ENCODE assay signal across 9 mouse cellular contexts in the genomic region with DNA sequence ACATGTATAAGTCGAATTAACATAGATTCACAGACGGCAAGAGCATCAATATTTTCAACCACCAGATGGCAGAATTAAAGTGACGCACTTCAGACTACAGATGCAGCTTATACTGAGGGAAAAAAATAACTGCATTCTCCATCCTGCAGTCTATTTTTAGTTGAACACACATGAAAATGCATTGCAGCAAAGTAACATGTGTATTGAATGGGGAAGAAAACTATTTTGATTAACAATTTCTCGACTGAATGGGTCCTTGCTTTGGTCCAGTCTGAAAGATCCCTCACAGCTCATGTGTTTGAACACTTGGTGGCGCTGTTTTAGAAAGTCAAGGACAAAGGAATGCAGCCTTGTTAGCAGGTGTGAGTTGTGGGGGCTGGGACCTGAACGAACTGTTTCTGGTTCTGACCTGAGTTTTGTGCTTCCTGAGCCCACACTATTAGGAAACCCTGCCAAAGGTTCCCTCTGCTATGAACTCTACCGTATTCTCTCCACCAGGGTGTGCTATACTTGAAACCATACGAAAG.
DNase-seq lines count a peak whose midpoint lies in the region; ATAC-seq and TF ChIP-seq lines count a peak whose summit lies in the region.
"Had no signal": no experiment of that assay in that cellular context is flagged by ENCODE, and none has a peak within 500 bp of the region (broad histone marks: within the 10 kb centered on the region; RNA-seq: fewer than 3 reads in every experiment).

No protein-coding gene starts in this region.

- peak; percentile 53 for DNase-seq in adrenal gland, postnatal 10 days
- peak; percentile 79 for DNase-seq in embryonic facial prominence, embryonic 11.5 days (ENCODE audit: low spot score)
- DNase-seq in heart, postnatal 36 days: peak; percentile 21 to 25
- peak; percentile 59 for DNase-seq in layer of hippocampus, adult 11-12 months (ENCODE audit: low spot score)
- DNase-seq in lung, postnatal 0 days (ENCODE audit: low spot score): peak; percentile 83
- peak; percentile 21 for DNase-seq in right cerebral cortex, adult 18-20 months
- no peak for DNase-seq in spleen, postnatal 10 days (ENCODE audit: low spot score in 2 of 2)

- peak; percentile 66 for TF ChIP-seq CTCF in E14TG2a.4 (conservative IDR thresholded peaks at IDR 0.05; ENCODE audit: low read length)
- peak; percentile 75 for TF ChIP-seq CTCF in lung, postnatal 0 days (IDR thresholded peaks at IDR 0.05)

- no peaks in the 10 kb centered on the region for H3K36me3 ChIP-seq in E14TG2a.4 (ENCODE audit: insufficient read depth, low read length)
- H3K36me3 ChIP-seq in embryonic facial prominence, embryonic 11.5 days (replicated peaks; ENCODE audit: control insufficient read depth, insufficient read depth, low read depth, low read length): no peaks in the 10 kb centered on the region
- no peaks in the 10 kb centered on the region for H3K36me3 ChIP-seq in lung, postnatal 0 days (ENCODE audit: insufficient read depth, low read length)
- H3K36me3 ChIP-seq: liver, embryonic 15.5 days had no signal

- no peak for TF ChIP-seq EP300 in lung, postnatal 0 days (IDR thresholded peaks at IDR 0.05)

- no peak overlapping the region for H3K4me2 ChIP-seq in embryonic facial prominence, embryonic 11.5 days (ENCODE audit: low read depth, low read length)
- H3K4me2 ChIP-seq in lung, postnatal 0 days (replicated peaks; ENCODE audit: low read depth, low read length): peak overlapping the region; percentile 27
- H3K4me2 ChIP-seq: liver, embryonic 15.5 days had no signal

- peaks cover 46% of the 10 kb centered on the region for H3K4me1 ChIP-seq in E14TG2a.4 (replicated peaks; ENCODE audit: low read depth, low read length)
- H3K4me1 ChIP-seq in embryonic facial prominence, embryonic 11.5 days (ENCODE audit: control insufficient read depth, insufficient read depth, low read length): no peaks in the 10 kb centered on the region
- no peaks in the 10 kb centered on the region for H3K4me1 ChIP-seq in lung, postnatal 0 days (ENCODE audit: insufficient read depth, low read depth, low read length)
- H3K4me1 ChIP-seq: liver, embryonic 15.5 days had no signal

- H3K9ac ChIP-seq in embryonic facial prominence, embryonic 11.5 days (replicated peaks; ENCODE audit: low read length): no peak overlapping the region
- H3K9ac ChIP-seq in lung, postnatal 0 days (replicated peaks; ENCODE audit: low read depth): no peak overlapping the region
- H3K9ac ChIP-seq: liver, embryonic 15.5 days had no signal

- H3K27ac ChIP-seq in embryonic facial prominence, embryonic 11.5 days (replicated peaks; ENCODE audit: low read depth, low read length): no peak overlapping the region
- H3K27ac ChIP-seq in lung, postnatal 0 days (ENCODE audit: low read length): no peak overlapping the region
- H3K27ac ChIP-seq: liver, embryonic 15.5 days had no signal

- ATAC-seq in embryonic facial prominence, embryonic 11.5 days (replicated peaks; ENCODE audit: insufficient number of reproducible peaks, low FRiP score, low TSS enrichment, low read depth): peak; percentile 84
- ATAC-seq in lung, postnatal 0 days: peak; percentile 85

- no peaks in the 10 kb centered on the region for H3K27me3 ChIP-seq in E14TG2a.4 (ENCODE audit: insufficient read depth, low read length)
- no peaks in the 10 kb centered on the region for H3K27me3 ChIP-seq in embryonic facial prominence, embryonic 11.5 days (ENCODE audit: control insufficient read depth, insufficient read depth, low read length)
- no peaks in the 10 kb centered on the region for H3K27me3 ChIP-seq in lung, postnatal 0 days (replicated peaks; ENCODE audit: insufficient read depth, low read length)
- H3K27me3 ChIP-seq: liver, embryonic 15.5 days had no signal

- no peaks in the 10 kb centered on the region; the same call in 1 of the 2 replicates for H3K9me3 ChIP-seq in E14TG2a.4 (ENCODE audit: low read length)
- no peaks in the 10 kb centered on the region for H3K9me3 ChIP-seq in embryonic facial prominence, embryonic 11.5 days (replicated peaks; ENCODE audit: control insufficient read depth, low read length)
- no peaks in the 10 kb centered on the region for H3K9me3 ChIP-seq in lung, postnatal 0 days (ENCODE audit: low read length)
- H3K9me3 ChIP-seq: liver, embryonic 15.5 days had no signal

- WGBS in embryonic facial prominence, embryonic 11.5 days: 42% methylated on average over 8 of the region's 8 CpGs
- WGBS in lung, postnatal 0 days: 21% methylated on average over 8 of the region's 8 CpGs

- H3K4me3 ChIP-seq in E14TG2a.4 (replicated peaks; ENCODE audit: low read length): no peak overlapping the region
- no peak overlapping the region for H3K4me3 ChIP-seq in embryonic facial prominence, embryonic 11.5 days (ENCODE audit: low read depth, low read length)
- no peak overlapping the region for H3K4me3 ChIP-seq in lung, postnatal 0 days (ENCODE audit: low read depth, low read length)
- H3K4me3 ChIP-seq: liver, embryonic 15.5 days had no signal

- intact Hi-C loops in heart, postnatal 36 days (cut with DNase I): loop anchor here (1.0 kb wide), 1 partner anchor 358 kb away; no protein-coding TSS in a partner anchor

Comparison
In these comparisons a context has a peak if more than half of its experiments do, and no peak if none do; other contexts are left out.
1. DNase-seq: peak in adrenal gland, postnatal 10 days (single experiment), embryonic facial prominence, embryonic 11.5 days (single experiment), heart, postnatal 36 days (2 of 2), layer of hippocampus, adult 11-12 months (single experiment), lung, postnatal 0 days (single experiment) and right cerebral cortex, adult 18-20 months (single experiment); none in spleen, postnatal 10 days (0 of 2).